Mouse (Mus musculus) liver, postnatal 0 days (tissue): Measurements from ENCODE around the gene Sobp.

Source experiments
- CTCF ChIP-seq: sonication (generic); IDR thresholded peaks from 2 replicates; pipeline ENCODE4 v1.5.1; 2016; ENCODE audit warnings: antibody characterized with exemption, low read depth
- EP300 ChIP-seq: IDR thresholded peaks from 2 replicates; pipeline ENCODE4 v1.6.1; 2016; ENCODE audit warnings: antibody characterized with exemption, low read depth, mild to moderate bottlenecking

- TF ChIP-seq EP300 (no peak), CTCF (no peak)
Observed at GRCm38 (mm10) chr10:43043351-43044209, 130.8 kb downstream of the Sobp start.
